Mouse (Mus musculus) G1E (cell line): ENCODE measurements around the gene Spryd7.

Source experiments
- CTCF ChIP-seq: IDR thresholded peaks from 2 replicates; pipeline ENCODE4 v1.5.1; 2012; ENCODE audit warnings: low read depth, low read length, inconsistent platforms, mixed read lengths
- POLR2AphosphoS5 ChIP-seq: IDR thresholded peaks from 2 replicates; pipeline ENCODE4 v1.6.1; 2012; ENCODE audit warnings: low read depth, low read length, inconsistent platforms; ENCODE audit not compliant: insufficient replicate concordance

- TF ChIP-seq CTCF (no peak), POLR2AphosphoS5 (no peak)
Measured at GRCm38 (mm10) chr14:61603069-61603755, 46.5 kb upstream of the Spryd7 start.
